Mouse (Mus musculus) ovary, adult 2 months (tissue): Measurements from ENCODE around the gene Gm13420. TPM values are rescaled to one million over a fixed set of nuclear protein-coding genes. Genes with fewer than 3 reads are reported as not detected.

Experiments used
- polyA plus RNA-seq: library from polyadenylated mRNA; depleted of rRNA; stranded (reverse); fragments of >200 nt; gene quantifications from 2 replicates; pipeline ENCODE4 v1.2.3, GENCODE M21; 2012; rRNA removed

The Gm13420 gene
- 0.25 and 0.34 TPM in 2 replicates for polyA plus RNA-seq

DNA sequence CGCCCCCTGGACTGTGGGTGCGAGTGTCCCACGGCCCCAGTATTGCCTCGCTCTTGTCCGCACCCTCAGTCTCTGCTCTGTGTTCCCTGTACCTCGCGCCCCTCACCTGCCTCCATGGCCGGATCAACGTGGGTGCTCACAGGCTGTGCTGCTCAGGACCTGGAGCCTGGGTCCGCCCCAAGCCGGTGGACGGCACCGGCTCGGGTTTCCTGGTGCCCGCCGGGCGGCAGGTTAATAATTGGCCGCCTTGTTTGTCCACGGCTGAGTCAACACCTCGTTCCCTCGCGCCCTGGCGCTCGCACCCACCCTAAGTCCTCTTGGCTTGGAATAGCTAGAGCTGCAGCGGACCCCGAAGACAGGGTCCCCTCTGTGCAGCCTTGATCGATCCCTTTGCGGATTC lies at the start of gene Gm13420:
Gm13420 (minus strand) TSS at position 189 of the 400 bp plus-strand sequence.

DNA sequence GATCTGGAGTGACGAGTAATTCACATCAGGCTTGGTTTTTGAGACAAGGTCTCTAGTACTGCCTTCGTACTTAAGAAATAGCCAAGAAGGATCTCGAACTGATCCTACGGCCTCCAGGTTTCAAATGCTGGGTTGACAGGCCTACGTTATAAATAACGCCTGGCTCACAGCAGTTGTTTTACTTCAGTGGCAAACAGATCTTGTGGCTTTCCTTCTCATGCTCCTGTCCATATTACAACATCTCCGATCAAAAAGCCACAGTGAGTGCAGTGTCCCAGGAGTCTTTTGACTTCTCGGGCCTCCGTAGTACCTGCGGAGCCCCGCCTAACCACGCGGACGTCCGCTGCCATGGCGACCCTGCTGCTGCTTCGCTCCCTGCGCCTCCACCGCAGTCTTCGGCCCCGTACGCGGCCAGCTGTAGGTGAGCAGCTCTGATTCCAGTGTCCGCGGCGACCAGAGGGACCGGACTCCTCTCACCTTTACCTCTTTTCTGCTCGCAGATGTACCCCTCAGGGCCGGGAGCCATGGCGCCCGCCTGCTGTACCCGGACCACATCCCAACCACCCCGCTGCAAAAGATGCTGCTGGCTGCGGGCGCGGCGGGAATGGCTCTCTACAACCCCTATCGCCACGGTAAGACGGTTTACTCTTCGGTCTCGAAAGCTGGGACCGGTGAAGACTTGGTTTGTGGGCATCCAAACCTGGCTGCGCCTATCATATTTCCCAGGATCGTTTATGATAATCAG lies 36.6 kb upstream of the Gm13420 start, which contains the start of gene Trub2:
Trub2 (minus strand) TSS at position 566 of the 745 bp plus-strand sequence.

DNA sequence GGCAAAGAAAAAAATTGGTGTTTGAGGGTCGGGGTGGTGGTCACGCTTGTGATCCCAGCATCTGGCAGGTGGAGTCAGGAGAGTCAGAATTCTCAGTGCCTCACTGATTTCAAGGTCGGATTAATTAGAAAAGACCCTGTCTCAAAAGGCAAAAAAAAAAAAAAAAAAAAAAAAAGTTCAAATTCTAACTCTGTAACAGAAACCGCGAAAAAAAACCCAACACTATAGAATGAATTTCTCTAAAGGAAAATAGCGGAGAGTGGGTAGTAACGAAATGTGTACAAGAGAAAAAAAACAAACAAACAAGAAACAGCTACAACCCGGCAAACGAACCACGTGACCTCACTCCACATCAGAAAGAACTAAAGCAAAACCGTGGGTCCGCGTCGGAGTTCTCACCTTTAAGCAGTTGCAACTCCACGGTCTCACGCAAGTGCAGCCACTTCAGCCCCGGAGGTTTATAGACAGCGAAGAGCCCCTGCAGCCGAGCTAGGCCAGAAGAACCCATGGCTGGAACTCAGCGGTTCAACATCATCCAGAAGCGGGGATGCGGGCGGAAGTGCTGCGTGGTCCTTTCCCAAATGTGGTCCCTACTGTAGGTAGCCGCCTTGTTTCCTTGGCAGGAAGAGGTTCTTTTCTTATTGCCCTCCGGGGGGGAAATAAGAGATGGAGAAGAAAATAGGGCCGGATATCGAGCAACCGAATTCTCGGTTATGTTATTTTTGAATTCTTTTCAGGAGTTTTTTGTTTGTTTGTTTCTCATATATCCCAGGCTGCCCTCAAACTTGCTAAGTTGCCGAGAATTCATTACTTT lies 35.8 kb upstream of the Gm13420 start, which contains the start of gene Coq4:
Coq4 (plus strand) TSS at position 390 of the 814 bp plus-strand sequence.

Other genes with a start within 250 kb of the Gm13420 start
- gene Rapgef1, start 132.0 kb downstream of the Gm13420 start, polyA plus RNA-seq: 60.2 and 63.8 TPM in 2 replicates
- not detected in 2 replicates for gene Gm13547, start 7.6 kb upstream of the Gm13420 start, polyA plus RNA-seq
- gene Coq4, start 35.8 kb upstream of the Gm13420 start, polyA plus RNA-seq: 84.9 and 109 TPM in 2 replicates
- 35.5 and 42.4 TPM in 2 replicates for gene Trub2, start 36.8 kb upstream of the Gm13420 start, polyA plus RNA-seq
- 49.7 and 50.9 TPM in 2 replicates for gene Slc27a4, start 50.9 kb upstream of the Gm13420 start, polyA plus RNA-seq
- gene Urm1, start 68.4 kb upstream of the Gm13420 start, polyA plus RNA-seq: 46.1 and 64.2 TPM in 2 replicates
- gene Cercam, start 117.5 kb upstream of the Gm13420 start, polyA plus RNA-seq: 49.5 and 50.9 TPM in 2 replicates
- 37.0 and 37.3 TPM in 2 replicates for gene Odf2, start 137.5 kb upstream of the Gm13420 start, polyA plus RNA-seq
- gene Gle1, start 183.7 kb upstream of the Gm13420 start, polyA plus RNA-seq: 16.1 and 26.0 TPM in 2 replicates
- 256 and 300 TPM in 2 replicates for gene Sptan1, start 213.9 kb upstream of the Gm13420 start, polyA plus RNA-seq